Mouse (Mus musculus) kidney, postnatal 10 days (tissue): ENCODE data around the gene Btbd17.
A peak's percentile ranks its signal among the peaks of the same experiment; 100 is the strongest.

Experiments used
- DNase-seq: peaks from one replicate; pipeline ENCODE4 v3.0.0; 2021; ENCODE audit warnings: mixed read lengths

Gene Btbd17

GRCm38 (mm10) chr11:114764820-114765818 lies 30.6 kb downstream of the Btbd17 start, which contains the start of gene Kif19a:
Kif19a (plus strand) TSS chr11:114765388.
- peak; percentile 76 for DNase-seq

GRCm38 (mm10) chr11:114747564-114748138 lies 48.1 kb downstream of the Btbd17 start:
- no peak for DNase-seq

- peak; percentile 95 for DNase-seq
These were observed 50.6 kb downstream of the Btbd17 start for GRCm38 (mm10) chr11:114745134-114745533.

- no peak for DNase-seq
These were observed 54.3 kb downstream of the Btbd17 start for GRCm38 (mm10) chr11:114741451-114741850.
